Mouse (Mus musculus) ES-E14 (cell line): Measurements from ENCODE around the gene Gdpd2. TPM values are rescaled to one million over a fixed set of nuclear protein-coding genes. Genes with fewer than 3 reads are reported as not detected.

ENCODE experiments used
- DNase-seq: peaks from one replicate; pipeline ENCODE4 v3.0.0-alpha.2; 2013; ENCODE audit warnings: low read depth, low spot score
- H3K27ac ChIP-seq: 2 replicates; pipeline ENCODE4 v1.5.1; 2012; ENCODE audit warnings: low read depth, mild to moderate bottlenecking, low read length, moderate library complexity, mixed read lengths; ENCODE audit not compliant: poor library complexity, insufficient read depth, severe bottlenecking
- H3K36me3 ChIP-seq: 2 replicates; pipeline ENCODE4 v1.6.1; 2012; ENCODE audit warnings: mild to moderate bottlenecking, low read length, moderate library complexity, mixed read lengths; ENCODE audit not compliant: control insufficient read depth, poor library complexity, insufficient read depth, severe bottlenecking
- H3K4me1 ChIP-seq, 2 experiments: fragments of 150-350 bp in 1 of 2; sonication (generic) in 1 of 2; 2 replicates each; pipeline ENCODE4 v1.6.1; 2012; ENCODE audit warnings: low read length in 2 of 2, mild to moderate bottlenecking in 1 of 2, mixed read lengths in 1 of 2; ENCODE audit not compliant: control insufficient read depth in 2 of 2, insufficient read depth in 2 of 2, poor library complexity in 1 of 2
- H3K4me3 ChIP-seq, 2 experiments: fragments of 150-350 bp in 1 of 2; sonication (generic) in 1 of 2; 2 replicates each; pipeline ENCODE4 v1.5.1; 2012; ENCODE audit warnings: low read length in 2 of 2, low read depth in 1 of 2, mild to moderate bottlenecking in 1 of 2, mixed read lengths in 1 of 2; ENCODE audit not compliant: insufficient read depth in 1 of 2, poor library complexity in 1 of 2, severe bottlenecking in 1 of 2
- H3K9ac ChIP-seq: 2 replicates; pipeline ENCODE4 v1.6.1; 2012; ENCODE audit warnings: low read depth, mild to moderate bottlenecking, low read length, mixed read lengths; ENCODE audit not compliant: poor library complexity, insufficient read depth, severe bottlenecking
- H3K9me3 ChIP-seq: fragments of 150-350 bp; sonication (generic); 2 replicates; pipeline ENCODE4 v1.6.1; 2012; ENCODE audit warnings: low read depth, mild to moderate bottlenecking, low read length; ENCODE audit not compliant: control insufficient read depth, insufficient read depth
- CHD2 ChIP-seq: IDR thresholded peaks from 2 replicates; pipeline ENCODE4 v1.6.1; 2014; ENCODE audit warnings: mild to moderate bottlenecking, low read depth, low read length, inconsistent platforms
- MAFK ChIP-seq: IDR thresholded peaks from 2 replicates; pipeline ENCODE4 v1.6.1; 2014; ENCODE audit warnings: mild to moderate bottlenecking, low read depth, low read length, inconsistent platforms; ENCODE audit not compliant: insufficient read depth
- in situ Hi-C, 2 experiments: fragments of 600-800 bp; cut with MboI; formaldehyde crosslinking; loops; one replicate each; pipeline ENCODE4 v1.15.1; 2025; ENCODE audit warnings: low sequenced_read_pairs in 2 of 2, inconsistent platforms in 1 of 2; ENCODE audit not compliant: unreplicated experiment in 2 of 2
- total RNA-seq: library from RNA; depleted of rRNA; stranded (reverse); fragments of 300-350 nt; gene quantifications from 2 replicates; pipeline ENCODE4 v1.2.3, GENCODE M21; 2012; rRNA removed

Gdpd2 gene
- total RNA-seq, 1 experiment: 0.22 TPM

- Histone ChIP-seq H3K9me3 (no peaks in the 10 kb centered on the region), H3K36me3 (no peaks in the 10 kb centered on the region), H3K27ac (no peak overlapping the region), H3K4me1 (no peaks in the 10 kb centered on the region; a peak in 2 of 4 replicates), H3K4me3 (no peak overlapping the region), H3K9ac (no peak overlapping the region)
- TF ChIP-seq MAFK: no peak
- TF ChIP-seq CHD2: no peak
- in situ Hi-C loops: no loop called here
- no peak for DNase-seq
These were observed 48.7 kb downstream of the Gdpd2 start for GRCm38 (mm10) chrX:100778397-100778796.

Other genes with a start within 250 kb of the Gdpd2 start
- gene Igbp1, start 235.6 kb upstream of the Gdpd2 start, total RNA-seq: 83.4 and 118 TPM in 2 replicates
- gene Dgat2l6, start 205.0 kb upstream of the Gdpd2 start, total RNA-seq: not detected in 2 replicates
- not detected in 2 replicates for gene Awat1, start 157.6 kb upstream of the Gdpd2 start, total RNA-seq
- 0.05 TPM in 1 of 2 replicates, not detected in the other for gene P2ry4, start 135.0 kb upstream of the Gdpd2 start, total RNA-seq
- not detected in 2 replicates for gene Arr3, start 124.4 kb upstream of the Gdpd2 start, total RNA-seq
- gene Kif4, start 104.1 kb upstream of the Gdpd2 start, total RNA-seq: 24.5 and 25.4 TPM in 2 replicates
- 22.3 and 38.7 TPM in 2 replicates for gene Pdzd11, start 103.3 kb upstream of the Gdpd2 start, total RNA-seq
- 13.1 and 15.3 TPM in 2 replicates for gene Dlg3, start 37.8 kb downstream of the Gdpd2 start, total RNA-seq